Mouse (Mus musculus) MEL (cell line): ENCODE data around the gene Nt5c2.

Experiments used
- CHD2 ChIP-seq: IDR thresholded peaks from 2 replicates; pipeline ENCODE4 v1.6.1; 2011; ENCODE audit warnings: low read length, improper control_type of control experiment
- CTCF ChIP-seq, 3 experiments: IDR thresholded peaks in 2 of 3; conservative IDR thresholded peaks in 1 of 3; 2 replicates each; pipeline ENCODE4 v1.5.1; 2011 to 2012; ENCODE audit warnings: low read length in 3 of 3, low read depth in 2 of 3, mild to moderate bottlenecking in 2 of 3, improper control_type of control experiment in 1 of 3, inconsistent platforms in 1 of 3, mixed read lengths in 1 of 3, moderate library complexity in 1 of 3; ENCODE audit not compliant: control insufficient read depth in 1 of 3, insufficient read depth in 1 of 3, poor library complexity in 1 of 3, severe bottlenecking in 1 of 3
- JUND ChIP-seq: IDR thresholded peaks from 2 replicates; pipeline ENCODE4 v1.6.1; 2011; ENCODE audit warnings: low read depth, mild to moderate bottlenecking, improper control_type of control experiment, low read length
- POLR2A ChIP-seq, 2 experiments: IDR thresholded peaks; 2 replicates each; pipeline ENCODE4 v1.6.1; 2011 to 2012; ENCODE audit warnings: low read length in 2 of 2, mild to moderate bottlenecking in 2 of 2, control low read depth in 1 of 2, improper control_type of control experiment in 1 of 2, low read depth in 1 of 2, moderate library complexity in 1 of 2; ENCODE audit not compliant: control insufficient read depth in 1 of 2, insufficient read depth in 1 of 2, poor library complexity in 1 of 2
- TCF12 ChIP-seq: IDR thresholded peaks from 2 replicates; pipeline ENCODE4 v1.6.1; 2014; ENCODE audit warnings: low read depth, mild to moderate bottlenecking, inconsistent platforms, low read length, improper control_type of control experiment, moderate library complexity
- ZNF384 ChIP-seq: IDR thresholded peaks from 2 replicates; pipeline ENCODE4 v1.6.1; 2012; ENCODE audit warnings: low read depth, mild to moderate bottlenecking, inconsistent platforms, low read length, improper control_type of control experiment

DNA sequence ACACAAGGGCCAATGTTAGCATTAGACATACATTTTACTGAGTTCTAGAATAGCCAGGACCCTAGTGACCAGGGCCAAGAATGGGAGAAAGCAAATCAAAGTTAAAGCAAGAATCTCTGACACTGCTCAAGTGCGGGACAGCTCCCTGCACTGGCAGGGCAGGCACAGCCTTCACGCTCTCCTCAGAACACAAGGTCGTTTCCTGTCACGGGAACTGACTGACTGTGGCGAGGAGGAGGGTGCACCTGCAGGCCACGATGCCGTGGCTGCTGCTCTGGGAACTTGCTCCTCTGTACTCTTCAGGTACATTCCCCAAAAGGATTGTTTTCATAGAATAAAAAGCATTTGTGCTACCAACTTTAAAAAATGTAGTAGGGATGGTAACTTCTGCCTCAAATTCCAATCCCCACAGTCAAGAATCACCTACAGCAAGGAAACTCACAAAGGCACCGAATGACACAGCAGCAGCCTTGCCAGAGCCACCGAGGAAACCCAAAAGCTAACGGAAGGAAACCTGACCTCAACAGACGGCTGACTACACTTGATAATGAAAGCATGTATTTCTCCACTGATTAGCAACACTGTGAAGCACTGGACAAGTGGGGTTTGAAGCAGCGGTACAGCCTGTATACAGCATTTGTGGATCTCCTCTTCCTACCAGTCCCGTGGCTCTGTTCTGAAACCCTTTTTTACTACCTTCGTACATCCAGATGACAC lies 127.0 kb downstream of the Nt5c2 start:
- TF ChIP-seq POLR2A (IDR thresholded peaks at IDR 0.05; ENCODE audit: control insufficient read depth in 1 of 2, insufficient read depth in 1 of 2, low read depth in 1 of 2, low read length in 2 of 2, poor library complexity in 1 of 2) (peak in 1 of 2 experiments; percentile 52; a peak in 1 of 4 replicates), TCF12 (peak; percentile 98), CTCF (IDR thresholded peaks at IDR 0.05 in 2 of 3, conservative IDR thresholded peaks at IDR 0.05 in 1 of 3; ENCODE audit: control insufficient read depth in 1 of 3, insufficient read depth in 1 of 3, low read depth in 2 of 3, low read length in 3 of 3, poor library complexity in 1 of 3, severe bottlenecking in 1 of 3) (no peak), ZNF384 (0 out of 2 replicates have a peak, but pooled peaks have one; percentile 5), CHD2 (no peak), JUND (peak; percentile 81)
